Mouse (Mus musculus) mature B cell (primary cell): ENCODE data around the gene Vmn2r105.

ENCODE experiments used
- in situ Hi-C: fragments of 300-500 bp; cut with MboI; formaldehyde crosslinking; loops from 2 replicates; pipeline ENCODE4 v1.14.3; 2019

Vmn2r105 gene

DNA sequence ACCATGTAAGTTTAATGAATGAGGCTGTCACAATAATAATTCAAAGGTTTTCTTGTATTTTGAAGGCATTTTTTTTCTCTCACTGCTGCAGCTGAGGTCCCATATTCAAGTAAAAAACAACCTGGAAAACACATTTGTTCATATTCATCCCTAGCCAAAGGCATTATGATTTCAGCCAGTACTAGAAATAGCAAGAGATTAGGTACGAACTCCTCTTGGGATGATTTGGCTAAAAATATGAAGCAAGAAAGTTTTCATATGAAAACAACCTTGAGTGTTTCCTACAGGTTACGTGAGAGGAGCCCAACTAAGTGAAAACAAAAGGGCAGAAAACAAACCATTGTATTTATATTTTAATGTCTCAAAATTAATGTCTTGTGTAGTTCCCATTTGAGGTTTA, at the start of gene Vmn2r105:
Gene Vmn2r105, minus strand, starts transcription at position 101 of the 400 bp plus-strand sequence.
- in situ Hi-C loops: no loop called here

DNA sequence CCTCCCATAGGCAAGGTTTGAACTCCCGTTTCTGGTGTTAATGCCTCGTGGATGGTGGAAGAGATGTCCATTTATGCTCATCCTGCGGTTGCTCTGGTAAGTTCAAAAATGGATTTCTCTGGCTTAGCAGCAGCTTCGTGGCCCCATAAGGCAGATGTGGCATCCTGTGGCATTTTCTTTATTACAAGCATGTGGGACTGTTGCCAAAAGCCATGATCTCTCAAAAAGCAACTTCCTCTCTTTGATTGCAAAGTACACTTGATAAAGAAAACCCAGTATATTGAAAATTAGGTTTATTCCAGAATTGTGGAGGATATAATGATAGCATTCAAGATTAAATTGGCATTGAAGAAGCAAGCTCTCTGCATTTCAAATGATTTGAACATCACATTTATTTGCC, 20.7 kb upstream of the Vmn2r105 start:
- in situ Hi-C loops: no loop called here

DNA sequence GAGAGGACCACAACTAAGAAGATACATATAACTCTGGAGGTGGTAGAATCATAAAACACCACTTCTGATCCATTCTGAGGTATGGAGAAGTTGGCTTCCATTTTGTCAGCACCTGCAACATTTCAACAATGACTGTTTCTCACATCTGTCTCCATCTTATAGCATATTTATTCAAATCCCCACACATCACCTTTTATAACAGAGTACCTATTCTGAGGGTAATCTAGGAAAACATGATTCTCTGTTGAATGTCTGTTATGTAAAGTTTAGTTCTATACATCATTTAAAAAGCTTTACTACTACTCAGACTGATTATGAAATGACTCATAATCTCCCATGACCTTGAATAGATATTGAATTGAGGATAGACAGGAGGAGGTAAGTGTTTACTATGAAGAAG, 51.9 kb downstream of the Vmn2r105 start, which contains the start of gene Fpr-rs6:
Gene Fpr-rs6, minus strand, starts transcription at position 101 of the 400 bp plus-strand sequence.
- in situ Hi-C loops: no loop called here
